Mouse (Mus musculus) E14TG2a.4 (cell line): Measurements from ENCODE around the gene Cdc37l1.

Source experiments
- CTCF ChIP-seq: conservative IDR thresholded peaks from 2 replicates; pipeline ENCODE4 v1.5.1; 2014; ENCODE audit warnings: low read length
- NANOG ChIP-seq: IDR thresholded peaks from 2 replicates; pipeline ENCODE4 v1.6.1; 2014; ENCODE audit warnings: borderline replicate concordance, low read length, mixed read lengths
- POU5F1 ChIP-seq: IDR thresholded peaks from 2 replicates; pipeline ENCODE4 v1.6.1; 2014; ENCODE audit warnings: low read length, borderline replicate concordance

- no peak for TF ChIP-seq CTCF
- TF ChIP-seq POU5F1, result no peak
- no peak for TF ChIP-seq NANOG
These were observed 72.9 kb downstream of the Cdc37l1 start for GRCm38 (mm10) chr19:29063009-29063408.
